Mouse (Mus musculus): Measurements from ENCODE around the gene Zfp950. TPM values are rescaled to one million over a fixed set of nuclear protein-coding genes. Genes with fewer than 3 reads are reported as not detected.

Gene Zfp950
- polyA plus RNA-seq, 1 experiment from 2014 or later = 45.0 TPM

- no peaks in the 10 kb centered on the region for H3K9me3 ChIP-seq (ENCODE audit: control insufficient read depth, low read length)
- no peaks in the 10 kb centered on the region for H3K27me3 ChIP-seq (ENCODE audit: control insufficient read depth, insufficient read depth, low read length)
- no peak overlapping the region for H3K4me3 ChIP-seq (replicated peaks; ENCODE audit: low read length)
- no peak overlapping the region for H3K4me2 ChIP-seq (replicated peaks)
- no peaks in the 10 kb centered on the region; the same call in 1 of the 2 replicates for H3K36me3 ChIP-seq (replicated peaks; ENCODE audit: control insufficient read depth, insufficient read depth)
- 26% methylated on average over 4 of the region's 4 CpGs for WGBS
- no peaks in the 10 kb centered on the region for H3K4me1 ChIP-seq (replicated peaks; ENCODE audit: control insufficient read depth, insufficient read depth, low read length)
- peak; percentile 80 for DNase-seq (ENCODE audit: low spot score)
- no peak overlapping the region for H3K27ac ChIP-seq
- ATAC-seq (ENCODE audit: low FRiP score) = no peak
- H3K9ac ChIP-seq = no peak overlapping the region
Observed at GRCm38 (mm10) chr19:61097764-61098163, 42.9 kb downstream of the Zfp950 start.

GRCm38 (mm10) chr19:61096776-61097175, 43.9 kb downstream of the Zfp950 start:
- Histone ChIP-seq H3K4me3 (replicated peaks; ENCODE audit: low read length) (no peak overlapping the region), H3K36me3 (replicated peaks; ENCODE audit: control insufficient read depth, insufficient read depth) (no peaks in the 10 kb centered on the region; the same call in 1 of the 2 replicates), H3K27me3 (ENCODE audit: control insufficient read depth, insufficient read depth, low read length) (no peaks in the 10 kb centered on the region), H3K4me2 (replicated peaks) (no peak overlapping the region), H3K27ac (no peak overlapping the region), H3K9me3 (ENCODE audit: control insufficient read depth, low read length) (no peaks in the 10 kb centered on the region), H3K4me1 (replicated peaks; ENCODE audit: control insufficient read depth, insufficient read depth, low read length) (no peaks in the 10 kb centered on the region), H3K9ac (no peak overlapping the region)
- no peak for ATAC-seq (ENCODE audit: low FRiP score)
- DNase-seq (ENCODE audit: low spot score) = no peak
- 86% methylated on average over 2 of the region's 2 CpGs for WGBS

GRCm38 (mm10) chr19:61090541-61090940, 50.1 kb downstream of the Zfp950 start:
- DNase-seq (ENCODE audit: low spot score) (no peak), ATAC-seq (ENCODE audit: low FRiP score) (no peak)
- Histone ChIP-seq H3K9ac (no peak overlapping the region), H3K27ac (no peak overlapping the region), H3K27me3 (ENCODE audit: control insufficient read depth, insufficient read depth, low read length) (no peaks in the 10 kb centered on the region), H3K36me3 (replicated peaks; ENCODE audit: control insufficient read depth, insufficient read depth) (peaks cover 20% of the 10 kb centered on the region), H3K9me3 (ENCODE audit: control insufficient read depth, low read length) (no peaks in the 10 kb centered on the region), H3K4me1 (replicated peaks; ENCODE audit: control insufficient read depth, insufficient read depth, low read length) (no peaks in the 10 kb centered on the region), H3K4me3 (replicated peaks; ENCODE audit: low read length) (no peak overlapping the region), H3K4me2 (replicated peaks) (no peak overlapping the region)
- WGBS = 94% methylated on average over 4 of the region's 4 CpGs

GRCm38 (mm10) chr19:61089001-61089400, 51.6 kb downstream of the Zfp950 start:
- 93% methylated on average over 3 of the region's 3 CpGs for WGBS
- Histone ChIP-seq H3K27me3 (ENCODE audit: control insufficient read depth, insufficient read depth, low read length) (no peaks in the 10 kb centered on the region), H3K4me1 (replicated peaks; ENCODE audit: control insufficient read depth, insufficient read depth, low read length) (no peaks in the 10 kb centered on the region), H3K4me2 (replicated peaks) (no peak overlapping the region), H3K27ac (no peak overlapping the region), H3K9me3 (ENCODE audit: control insufficient read depth, low read length) (no peaks in the 10 kb centered on the region), H3K9ac (no peak overlapping the region), H3K36me3 (replicated peaks; ENCODE audit: control insufficient read depth, insufficient read depth) (peaks cover 20% of the 10 kb centered on the region), H3K4me3 (replicated peaks; ENCODE audit: low read length) (no peak overlapping the region)
- no peak for ATAC-seq (ENCODE audit: low FRiP score)
- DNase-seq (ENCODE audit: low spot score) = no peak

GRCm38 (mm10) chr19:61087781-61088180, 52.9 kb downstream of the Zfp950 start:
- 100% methylated on average over 1 of the region's 1 CpGs for WGBS
- ATAC-seq (ENCODE audit: low FRiP score) = no peak
- Histone ChIP-seq H3K27ac (no peak overlapping the region), H3K36me3 (replicated peaks; ENCODE audit: control insufficient read depth, insufficient read depth) (peaks cover 20% of the 10 kb centered on the region), H3K9ac (no peak overlapping the region), H3K9me3 (ENCODE audit: control insufficient read depth, low read length) (no peaks in the 10 kb centered on the region), H3K4me2 (replicated peaks) (no peak overlapping the region), H3K4me3 (replicated peaks; ENCODE audit: low read length) (no peak overlapping the region), H3K27me3 (ENCODE audit: control insufficient read depth, insufficient read depth, low read length) (no peaks in the 10 kb centered on the region), H3K4me1 (replicated peaks; ENCODE audit: control insufficient read depth, insufficient read depth, low read length) (no peaks in the 10 kb centered on the region)
- no peak for DNase-seq (ENCODE audit: low spot score)

GRCm38 (mm10) chr19:61085217-61085616, 55.4 kb downstream of the Zfp950 start:
- no peak overlapping the region for H3K9ac ChIP-seq
- DNase-seq (ENCODE audit: low spot score) = no peak
- H3K4me3 ChIP-seq (replicated peaks; ENCODE audit: low read length) = no peak overlapping the region
- ATAC-seq (ENCODE audit: low FRiP score) = no peak
- 85% methylated on average over 2 of the region's 2 CpGs for WGBS
- H3K36me3 ChIP-seq (replicated peaks; ENCODE audit: control insufficient read depth, insufficient read depth) = peaks cover 20% of the 10 kb centered on the region
- no peak overlapping the region for H3K27ac ChIP-seq
- H3K9me3 ChIP-seq (ENCODE audit: control insufficient read depth, low read length) = no peaks in the 10 kb centered on the region
- H3K4me2 ChIP-seq (replicated peaks) = no peak overlapping the region
- H3K4me1 ChIP-seq (replicated peaks; ENCODE audit: control insufficient read depth, insufficient read depth, low read length) = no peaks in the 10 kb centered on the region
- no peaks in the 10 kb centered on the region for H3K27me3 ChIP-seq (ENCODE audit: control insufficient read depth, insufficient read depth, low read length)

- H3K36me3 ChIP-seq (replicated peaks; ENCODE audit: control insufficient read depth, insufficient read depth) = peaks cover 20% of the 10 kb centered on the region
- H3K27ac ChIP-seq = no peak overlapping the region
- peak; percentile 66; the same call in 1 of the 2 replicates for ATAC-seq (ENCODE audit: low FRiP score)
Observed at GRCm38 (mm10) chr19:61084149-61084940, 56.3 kb downstream of the Zfp950 start.

GRCm38 (mm10) chr19:61083006-61083405, 57.6 kb downstream of the Zfp950 start:
- Histone ChIP-seq H3K9ac (no peak overlapping the region), H3K4me2 (replicated peaks) (no peak overlapping the region)

More at GRCm38 (mm10) chr19:61084149-61084940, 56.3 kb downstream of the Zfp950 start:
- Histone ChIP-seq H3K27me3 (ENCODE audit: control insufficient read depth, insufficient read depth, low read length) (no peaks in the 10 kb centered on the region), H3K4me2 (replicated peaks) (no peak overlapping the region), H3K9me3 (ENCODE audit: control insufficient read depth, low read length) (no peaks in the 10 kb centered on the region), H3K4me1 (replicated peaks; ENCODE audit: control insufficient read depth, insufficient read depth, low read length) (no peaks in the 10 kb centered on the region), H3K9ac (no peak overlapping the region), H3K4me3 (replicated peaks; ENCODE audit: low read length) (no peak overlapping the region)
- peak; percentile 91 for DNase-seq (ENCODE audit: low spot score)
- 58% methylated on average over 4 of the region's 4 CpGs for WGBS

GRCm38 (mm10) chr19:61080251-61080749, 60.3 kb downstream of the Zfp950 start:
- Histone ChIP-seq H3K27me3 (ENCODE audit: control insufficient read depth, insufficient read depth, low read length) (no peaks in the 10 kb centered on the region), H3K4me1 (replicated peaks; ENCODE audit: control insufficient read depth, insufficient read depth, low read length) (no peaks in the 10 kb centered on the region), H3K36me3 (replicated peaks; ENCODE audit: control insufficient read depth, insufficient read depth) (0 out of 2 replicates have a peak, but pooled peaks cover 6% of the 10 kb centered on the region), H3K4me2 (replicated peaks) (no peak overlapping the region), H3K9ac (no peak overlapping the region), H3K4me3 (replicated peaks; ENCODE audit: low read length) (no peak overlapping the region), H3K9me3 (ENCODE audit: control insufficient read depth, low read length) (no peaks in the 10 kb centered on the region), H3K27ac (no peak overlapping the region)
- ATAC-seq (ENCODE audit: low FRiP score) = no peak
- DNase-seq (ENCODE audit: low spot score) = no peak
- WGBS = 92% methylated on average over 5 of the region's 5 CpGs

More at GRCm38 (mm10) chr19:61083006-61083405, 57.6 kb downstream of the Zfp950 start:
- Histone ChIP-seq H3K27me3 (ENCODE audit: control insufficient read depth, insufficient read depth, low read length) (no peaks in the 10 kb centered on the region), H3K9me3 (ENCODE audit: control insufficient read depth, low read length) (no peaks in the 10 kb centered on the region), H3K4me3 (replicated peaks; ENCODE audit: low read length) (no peak overlapping the region), H3K4me1 (replicated peaks; ENCODE audit: control insufficient read depth, insufficient read depth, low read length) (no peaks in the 10 kb centered on the region), H3K27ac (no peak overlapping the region), H3K36me3 (replicated peaks; ENCODE audit: control insufficient read depth, insufficient read depth) (peaks cover 15% of the 10 kb centered on the region; the same call in 1 of the 2 replicates)
- WGBS = 95% methylated on average over 8 of the region's 8 CpGs
- no peak for ATAC-seq (ENCODE audit: low FRiP score)
- DNase-seq (ENCODE audit: low spot score) = no peak

Measured in hindbrain, embryonic 14.5 days (tissue).